Mouse (Mus musculus): Measurements from ENCODE around the gene Galnt7. TPM values are rescaled to one million over a fixed set of nuclear protein-coding genes. Genes with fewer than 3 reads are reported as not detected.
A peak's percentile ranks its signal among the peaks of the same experiment; 100 is the strongest.
"Not testable (repeated sequence)": the region's sequence is repeated elsewhere in the genome, so short reads cannot be mapped to it uniquely, and the experiment has no call there.

Gene Galnt7
- total RNA-seq, 2 experiments from 2014 or later, result 9.5 to 17.9 TPM

DNA sequence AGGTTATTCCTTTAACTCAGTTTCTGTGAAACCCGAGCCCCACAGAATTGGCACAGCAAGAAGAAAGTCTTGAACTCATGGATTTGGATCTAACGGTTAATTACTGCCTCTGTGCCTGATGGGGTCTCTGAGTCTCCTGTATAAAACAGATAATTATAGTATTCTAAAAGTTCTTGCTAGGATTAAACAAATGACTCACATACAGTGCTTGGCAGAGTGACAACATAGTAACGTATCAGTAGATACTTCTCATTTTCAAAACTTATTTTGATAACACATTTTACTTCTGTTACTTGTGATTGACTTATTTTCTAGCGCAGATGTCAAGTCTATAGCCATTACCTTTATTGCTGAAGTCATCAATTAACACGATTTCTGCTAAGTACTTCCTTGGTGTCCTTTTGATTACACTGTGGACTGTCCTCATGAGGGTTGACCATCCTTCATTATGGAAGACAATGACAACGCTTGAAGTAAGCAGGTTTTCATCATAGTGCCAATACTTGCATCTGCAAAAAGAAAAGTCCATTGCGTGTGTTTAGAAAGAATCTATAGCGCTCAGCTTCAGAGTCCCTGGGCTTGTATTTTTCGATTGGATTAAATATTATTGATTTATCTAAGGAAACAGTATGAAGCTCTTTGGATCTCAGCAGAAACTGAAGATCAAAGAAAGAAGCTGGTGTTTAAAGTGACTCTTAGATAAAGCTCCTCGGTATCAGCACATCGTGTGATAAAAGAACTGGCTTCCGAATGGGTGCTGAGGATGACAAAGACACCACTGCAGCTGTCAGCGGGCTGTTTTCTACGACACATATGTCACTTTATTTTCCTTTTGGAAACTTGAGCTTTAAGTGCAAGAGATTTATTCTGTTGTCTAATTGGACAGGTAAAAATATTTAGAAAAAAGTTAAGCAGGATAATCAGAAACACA is 100.5 kb downstream of the Galnt7 start:
- ATAC-seq (replicated peaks; ENCODE audit: low FRiP score, low TSS enrichment, poor library complexity, severe bottlenecking), result no peak

DNA sequence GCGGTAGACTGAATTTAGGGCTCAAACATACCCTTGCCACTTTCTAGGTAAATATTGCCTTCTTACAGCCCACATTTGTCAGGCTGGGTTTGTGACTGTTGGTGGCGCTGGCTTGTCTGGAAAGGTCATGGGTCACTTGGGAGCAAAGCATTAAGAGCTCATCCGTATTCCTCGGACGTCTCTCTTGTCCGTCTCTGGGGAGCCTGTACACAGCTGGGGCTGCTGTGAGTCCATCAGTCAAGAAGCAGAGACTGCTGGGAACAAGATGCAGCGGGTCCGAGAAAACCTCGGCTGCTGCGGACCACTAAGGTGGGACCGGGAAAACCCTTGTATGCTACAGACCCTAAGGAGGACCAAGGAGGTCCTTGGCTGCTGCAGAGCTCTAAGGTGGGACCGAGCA is 105.3 kb downstream of the Galnt7 start:
- ATAC-seq (replicated peaks; ENCODE audit: low FRiP score, low TSS enrichment, poor library complexity, severe bottlenecking), result no peak

DNA sequence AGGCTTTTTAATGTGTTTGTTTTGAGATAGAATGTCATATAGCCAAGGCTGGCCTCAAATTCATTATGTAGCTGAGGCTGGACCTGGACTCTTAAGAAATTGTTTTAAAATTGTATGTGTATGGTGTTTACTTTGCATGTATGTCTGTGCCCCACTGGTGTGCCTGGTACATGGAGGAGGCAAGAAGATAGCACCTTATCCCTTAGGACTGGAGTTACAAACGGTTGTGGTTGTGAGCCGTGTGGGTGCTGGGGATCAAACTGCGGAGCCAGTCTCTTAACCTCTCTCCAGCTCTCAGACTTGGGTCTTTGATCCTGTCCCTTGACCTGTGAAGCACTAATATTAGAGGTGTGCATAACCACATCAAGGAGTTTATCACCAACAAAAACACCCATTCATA is 106.0 kb downstream of the Galnt7 start:
- no peak for ATAC-seq (replicated peaks; ENCODE audit: low FRiP score, low TSS enrichment, poor library complexity, severe bottlenecking)

DNA sequence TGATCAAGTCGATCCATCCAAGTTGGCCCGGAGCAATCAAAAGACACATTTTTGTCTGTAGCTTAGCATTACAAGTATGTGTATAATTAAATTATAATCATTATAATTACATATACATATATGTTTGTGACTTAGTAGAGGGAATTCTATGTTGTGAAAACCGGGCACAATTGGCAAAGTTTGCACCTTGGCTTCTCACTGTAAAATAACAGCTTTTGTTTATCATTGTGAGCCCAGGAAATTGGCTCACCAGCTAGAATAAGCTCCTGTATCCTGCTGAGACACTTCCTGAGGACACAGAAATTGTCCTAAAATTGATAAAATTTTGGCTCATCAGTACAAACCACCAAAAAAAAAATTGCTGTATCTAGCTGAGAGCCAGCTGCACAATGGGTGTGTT is 106.4 kb downstream of the Galnt7 start:
- ATAC-seq (replicated peaks; ENCODE audit: low FRiP score, low TSS enrichment, poor library complexity, severe bottlenecking), result no peak

DNA sequence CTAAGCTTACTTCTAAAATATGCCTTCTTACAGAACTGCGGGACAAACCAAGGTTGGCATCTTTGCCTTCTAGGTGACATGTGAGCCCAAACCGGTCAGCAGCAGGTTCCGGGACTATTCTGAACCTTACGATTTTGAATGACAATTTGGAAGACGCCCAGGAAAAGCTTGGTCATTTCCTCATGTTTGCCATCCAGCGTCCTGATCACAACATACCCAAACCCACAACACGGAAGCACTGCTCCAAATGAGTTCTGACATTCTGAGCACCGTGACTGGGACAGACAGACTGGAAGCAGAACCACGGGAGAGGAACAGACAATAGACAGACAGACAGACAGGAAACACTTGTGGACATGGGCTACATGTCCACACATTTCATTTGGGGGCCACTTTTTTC is 111.4 kb downstream of the Galnt7 start:
- no peak for ATAC-seq (replicated peaks; ENCODE audit: low FRiP score, low TSS enrichment, poor library complexity, severe bottlenecking)

DNA sequence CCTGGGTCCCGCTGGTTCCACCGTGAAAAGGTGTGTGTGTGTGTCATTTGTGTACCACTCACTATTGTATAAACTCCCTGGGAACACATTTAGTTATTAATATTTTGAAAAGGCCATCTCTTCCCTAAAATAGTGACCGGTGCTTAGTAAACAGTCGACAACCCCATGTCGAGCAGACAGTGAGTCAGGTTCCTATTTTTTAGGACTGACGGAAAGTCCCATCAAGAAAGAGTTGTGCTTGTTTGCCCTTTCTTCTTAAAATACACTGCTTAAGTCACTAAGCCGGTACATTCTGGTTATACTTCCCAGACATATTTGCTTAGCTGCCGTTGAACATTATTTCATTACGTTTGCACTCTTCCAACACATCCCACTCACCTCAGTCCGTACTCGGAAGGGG is 111.9 kb downstream of the Galnt7 start:
- ATAC-seq (replicated peaks; ENCODE audit: low FRiP score, low TSS enrichment, poor library complexity, severe bottlenecking), result no peak

DNA sequence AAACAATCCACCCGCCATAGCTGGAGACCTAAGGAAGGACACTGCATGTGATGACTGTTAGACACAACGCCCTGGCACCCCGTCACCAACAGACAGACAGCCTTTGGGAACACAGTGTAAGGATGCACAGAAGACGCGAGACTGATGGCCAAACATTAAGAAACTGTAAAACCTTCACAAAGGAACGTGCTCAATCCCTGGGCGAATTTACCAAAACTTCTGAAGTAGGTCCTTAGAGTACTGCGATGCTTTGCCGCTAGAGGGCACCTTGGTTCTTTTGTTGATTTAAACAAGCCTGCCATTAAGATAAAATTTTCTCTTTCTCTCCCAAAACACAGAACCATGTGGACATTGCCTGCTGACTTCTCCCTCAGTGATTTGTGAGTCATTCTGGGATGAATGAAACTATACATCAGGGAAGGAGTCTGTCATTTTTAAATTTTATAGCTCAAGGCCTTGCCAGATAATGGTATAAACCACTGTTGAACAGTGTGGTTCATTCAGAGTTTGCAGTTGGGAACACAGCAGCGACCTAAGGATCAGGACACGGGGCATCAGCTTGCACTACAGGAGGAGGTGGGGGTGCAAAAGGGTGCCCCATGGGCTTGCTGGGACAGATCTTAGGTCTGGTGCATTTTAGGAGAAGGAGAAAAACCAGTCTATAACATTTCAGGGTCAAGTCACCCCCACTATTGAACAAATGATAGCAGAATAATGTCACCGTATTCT is 112.6 kb downstream of the Galnt7 start:
- ATAC-seq (replicated peaks; ENCODE audit: low FRiP score, low TSS enrichment, poor library complexity, severe bottlenecking), result peak; percentile 71

DNA sequence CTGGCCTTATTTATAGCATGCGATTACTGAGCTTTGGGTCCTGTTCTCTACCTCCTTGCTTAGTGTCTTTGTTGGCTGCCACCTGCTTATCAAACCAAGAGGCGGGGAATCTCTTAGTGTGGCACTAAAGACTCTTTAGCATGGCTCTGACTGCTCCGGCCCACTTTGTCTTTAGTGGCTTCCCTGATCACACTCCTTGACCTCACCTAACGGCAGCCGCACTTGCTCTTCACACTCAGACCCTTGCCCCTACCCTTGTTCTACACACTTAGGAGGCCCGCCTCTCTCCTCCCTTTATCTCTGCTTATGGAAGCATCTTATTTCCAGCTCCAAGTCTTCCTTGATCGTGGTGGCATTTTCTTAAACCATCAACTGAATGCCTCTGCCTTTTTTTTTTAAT is 114.2 kb downstream of the Galnt7 start:
- ATAC-seq (replicated peaks; ENCODE audit: low FRiP score, low TSS enrichment, poor library complexity, severe bottlenecking), result no peak

DNA sequence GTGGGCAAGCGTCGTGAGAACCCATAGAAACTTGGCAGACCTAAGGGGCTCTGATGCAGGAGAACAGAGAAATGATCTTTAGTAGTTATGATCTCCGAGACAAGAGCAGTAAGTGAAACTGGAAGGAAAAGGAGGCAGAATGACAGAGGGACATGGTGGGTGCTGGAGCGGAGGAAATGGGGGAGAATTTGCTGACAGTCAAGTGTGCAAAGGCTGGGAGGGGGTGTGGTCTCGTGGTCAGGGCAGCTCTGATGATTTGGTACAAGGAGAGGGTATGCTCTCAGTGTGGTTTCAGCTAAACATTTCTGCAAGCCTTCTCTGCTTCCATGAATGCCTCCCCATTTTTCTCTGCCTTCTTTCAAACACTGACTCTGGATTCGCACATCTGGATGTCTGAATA is 116.7 kb downstream of the Galnt7 start:
- ATAC-seq (replicated peaks; ENCODE audit: low FRiP score, low TSS enrichment, poor library complexity, severe bottlenecking), result no peak

DNA sequence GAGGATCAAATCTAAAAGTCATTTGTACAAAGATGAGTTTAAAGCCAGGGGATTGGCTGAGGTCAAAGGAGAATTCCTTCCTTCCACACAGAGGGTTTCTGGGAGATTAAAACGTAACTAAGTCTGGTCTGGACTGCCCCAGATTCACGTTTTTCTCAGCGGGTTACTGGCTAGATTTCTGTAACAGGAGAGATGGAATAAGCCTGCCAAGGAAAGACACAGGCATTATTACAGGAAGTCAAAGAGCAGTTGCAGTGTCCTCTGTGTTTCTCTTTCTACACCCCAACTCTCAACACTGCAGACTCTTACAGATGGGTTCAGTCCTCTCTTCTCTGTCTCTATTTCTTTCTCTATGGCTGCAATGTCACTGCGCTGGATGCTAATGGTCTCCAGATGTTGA is 118.3 kb downstream of the Galnt7 start:
- no peak for ATAC-seq (replicated peaks; ENCODE audit: low FRiP score, low TSS enrichment, poor library complexity, severe bottlenecking)

DNA sequence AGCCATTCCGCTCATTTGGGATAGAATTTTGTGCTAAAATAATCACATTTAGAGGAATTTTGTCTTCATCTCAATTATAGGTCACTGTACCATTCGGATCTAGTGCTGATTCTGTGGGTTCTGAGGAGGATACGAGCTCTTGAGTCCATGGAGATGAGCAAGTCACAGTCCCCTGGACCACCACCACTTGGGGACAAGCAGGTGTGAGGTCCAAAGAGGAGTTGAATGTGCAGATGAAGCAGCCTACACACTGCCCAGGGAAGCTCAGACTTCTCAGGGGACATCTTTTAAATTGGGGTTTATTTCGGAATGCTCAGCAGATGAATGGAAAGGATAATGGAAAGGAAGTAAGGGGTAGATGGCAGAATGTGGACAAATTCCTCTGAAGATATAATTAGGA is 119.7 kb downstream of the Galnt7 start:
- no peak for ATAC-seq (replicated peaks; ENCODE audit: low FRiP score, low TSS enrichment, poor library complexity, severe bottlenecking)

DNA sequence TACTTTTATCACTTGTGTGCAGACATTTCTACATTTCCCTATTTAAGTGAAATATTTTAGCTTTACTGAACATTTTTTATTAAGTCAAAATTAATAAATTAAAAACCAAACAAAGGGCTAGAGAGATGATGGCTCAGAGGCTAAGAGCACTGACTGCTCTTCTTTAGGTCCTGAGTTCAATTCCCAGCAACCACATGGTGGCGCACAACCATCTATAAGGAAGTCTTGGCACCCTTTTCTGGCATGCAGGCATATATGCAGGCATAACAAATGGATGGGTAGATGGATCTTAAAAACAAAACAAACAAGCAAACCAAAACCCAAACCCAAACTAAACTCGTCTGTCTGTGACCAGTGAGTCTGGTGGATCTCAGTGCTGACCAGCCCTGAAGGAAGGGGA is 120.6 kb downstream of the Galnt7 start:
- no peak for ATAC-seq (replicated peaks; ENCODE audit: low FRiP score, low TSS enrichment, poor library complexity, severe bottlenecking)

DNA sequence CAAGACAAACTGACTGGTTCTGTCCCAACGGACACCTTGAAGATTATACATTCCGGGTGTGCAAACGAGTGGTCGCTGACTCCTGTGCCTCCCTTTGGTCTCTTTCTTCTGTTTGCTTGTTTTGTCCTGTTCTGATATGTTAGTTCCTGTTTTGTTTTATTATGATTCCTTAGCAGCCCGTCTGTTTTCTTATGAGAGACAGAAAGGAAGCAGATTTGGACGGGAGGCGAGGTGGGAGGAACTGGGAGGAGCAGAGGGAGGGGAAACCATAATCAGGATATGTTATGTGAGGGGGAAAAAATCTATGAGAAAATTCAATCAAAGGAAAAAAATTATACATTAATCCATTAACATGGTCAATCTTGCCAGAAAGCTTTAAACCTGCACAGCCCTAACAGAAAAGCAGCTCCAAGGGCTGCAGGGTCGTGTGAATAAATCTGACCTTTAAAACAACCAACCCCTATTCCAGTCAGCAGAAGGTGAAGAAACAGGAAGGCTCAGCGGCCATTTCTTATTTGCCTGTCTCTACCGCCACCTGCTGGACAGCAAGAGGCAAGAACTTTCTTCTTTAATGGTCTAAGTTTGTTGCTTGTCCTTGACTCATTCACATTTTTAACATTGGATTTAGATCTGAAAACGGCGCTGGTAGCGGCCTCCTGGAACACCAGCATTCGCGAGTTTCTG is 122.0 kb downstream of the Galnt7 start:
- peak; percentile 82 for ATAC-seq (replicated peaks; ENCODE audit: low FRiP score, low TSS enrichment, poor library complexity, severe bottlenecking)

DNA sequence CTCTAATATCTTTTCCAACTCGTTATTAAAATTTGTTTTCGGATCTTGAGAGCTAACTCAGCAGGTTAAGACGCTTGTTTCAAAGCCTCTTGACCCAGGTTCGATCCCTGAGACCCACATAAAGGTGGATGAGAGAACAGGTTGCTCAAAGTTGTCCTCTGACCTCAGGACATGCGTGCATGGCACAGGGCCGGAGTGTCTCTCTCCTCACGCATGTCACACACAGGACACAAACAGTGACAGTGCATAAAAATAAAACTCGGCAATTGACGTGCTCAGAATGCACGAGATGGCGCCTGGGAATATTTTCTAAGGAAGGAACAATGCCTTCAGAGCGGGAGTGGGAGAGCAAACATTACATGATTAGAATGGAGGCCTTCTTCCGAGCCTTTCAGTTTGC is 122.6 kb downstream of the Galnt7 start:
- no peak for ATAC-seq (replicated peaks; ENCODE audit: low FRiP score, low TSS enrichment, poor library complexity, severe bottlenecking)

DNA sequence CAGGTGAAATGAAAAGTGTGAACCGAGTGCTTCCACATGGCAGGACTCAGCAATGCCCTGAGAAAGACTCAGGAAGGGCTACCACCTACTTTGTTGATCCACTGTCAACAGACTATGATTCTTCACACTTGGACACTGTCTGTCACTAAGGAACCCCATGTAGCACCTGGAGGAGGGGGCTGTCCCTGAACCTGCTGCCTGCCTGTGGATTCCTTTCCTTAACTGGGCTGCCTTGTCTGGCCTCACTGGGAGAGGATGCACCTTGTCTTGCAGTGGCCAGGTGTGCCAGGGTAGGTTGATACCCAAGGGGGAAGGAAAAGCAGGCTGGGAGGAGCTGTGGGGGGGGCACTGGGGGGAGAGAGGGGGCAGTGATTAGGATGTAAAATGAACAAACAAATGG is 124.8 kb downstream of the Galnt7 start:
- no peak for ATAC-seq (replicated peaks; ENCODE audit: low FRiP score, low TSS enrichment, poor library complexity, severe bottlenecking)

DNA sequence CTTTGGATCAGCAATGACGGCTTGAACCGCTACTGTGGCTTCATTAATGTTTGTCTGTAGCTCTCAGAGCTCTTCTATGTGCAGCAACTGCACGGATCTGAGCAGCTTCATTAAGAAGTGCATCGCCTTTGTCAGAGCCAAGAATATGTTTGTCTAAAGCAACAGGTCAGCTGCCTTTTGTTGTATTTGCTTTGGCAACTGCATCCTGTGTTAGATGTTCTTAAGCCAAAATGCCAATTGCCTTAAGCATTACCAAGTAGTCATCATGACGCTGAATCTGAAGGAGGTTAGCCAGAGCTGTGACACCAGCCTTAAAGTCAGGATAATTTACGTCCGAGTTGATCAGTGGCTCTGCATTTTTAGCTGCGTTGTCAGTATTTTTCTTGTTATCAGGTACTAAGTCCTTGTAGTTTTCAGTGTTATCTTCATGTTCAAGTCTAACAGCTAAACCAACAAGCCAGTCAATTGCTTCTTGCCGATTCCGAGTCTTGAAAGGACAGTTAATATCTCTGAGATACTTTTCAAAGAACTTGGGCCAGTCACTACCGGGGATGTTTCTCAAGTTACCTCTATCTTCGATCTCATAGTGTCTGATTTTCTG is 132.5 kb downstream of the Galnt7 start:
- ATAC-seq (replicated peaks; ENCODE audit: low FRiP score, low TSS enrichment, poor library complexity, severe bottlenecking), result peak; percentile 77

DNA sequence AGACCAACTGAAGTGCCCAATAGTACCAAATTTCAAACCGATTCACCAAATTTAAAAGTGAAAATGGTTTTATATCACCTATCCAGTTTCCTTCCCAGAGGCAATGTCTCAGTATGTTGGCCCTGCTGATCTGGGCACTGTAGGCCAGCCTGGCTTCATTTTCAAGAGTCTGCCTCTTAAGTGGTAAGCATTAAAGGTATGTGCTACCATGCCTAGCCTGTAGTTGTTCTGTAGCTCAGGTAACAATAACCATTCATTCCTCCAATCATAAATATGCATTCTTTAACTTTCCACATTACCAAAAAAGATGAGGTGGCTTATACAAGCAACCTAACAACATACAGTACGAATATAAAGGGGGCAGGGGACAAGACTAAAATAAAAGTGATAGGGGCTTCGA is 135.1 kb downstream of the Galnt7 start:
- peak; percentile 25; the same call in 1 of the 2 replicates for ATAC-seq (replicated peaks; ENCODE audit: low FRiP score, low TSS enrichment, poor library complexity, severe bottlenecking)

DNA sequence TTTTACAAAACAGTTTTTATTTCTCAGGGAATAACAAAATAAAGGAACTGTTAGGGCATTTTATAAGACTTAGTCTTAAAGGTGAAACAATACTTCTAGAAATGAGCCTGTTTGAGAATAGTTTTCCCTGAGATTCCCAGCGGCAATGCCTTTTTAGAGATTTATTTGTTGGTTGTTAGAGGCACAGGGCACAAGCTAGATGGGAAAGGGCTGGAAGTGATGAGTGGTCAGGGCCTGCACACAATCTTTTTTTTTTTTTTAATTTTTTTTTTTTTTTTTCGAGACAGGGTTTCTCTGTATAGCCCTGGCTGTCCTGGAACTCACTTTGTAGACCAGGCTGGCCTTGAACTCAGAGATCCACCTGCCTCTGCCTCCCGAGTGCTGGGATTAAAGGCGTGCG is 136.1 kb downstream of the Galnt7 start:
- not testable (repeated sequence) for ATAC-seq (replicated peaks; ENCODE audit: low FRiP score, low TSS enrichment, poor library complexity, severe bottlenecking)

DNA sequence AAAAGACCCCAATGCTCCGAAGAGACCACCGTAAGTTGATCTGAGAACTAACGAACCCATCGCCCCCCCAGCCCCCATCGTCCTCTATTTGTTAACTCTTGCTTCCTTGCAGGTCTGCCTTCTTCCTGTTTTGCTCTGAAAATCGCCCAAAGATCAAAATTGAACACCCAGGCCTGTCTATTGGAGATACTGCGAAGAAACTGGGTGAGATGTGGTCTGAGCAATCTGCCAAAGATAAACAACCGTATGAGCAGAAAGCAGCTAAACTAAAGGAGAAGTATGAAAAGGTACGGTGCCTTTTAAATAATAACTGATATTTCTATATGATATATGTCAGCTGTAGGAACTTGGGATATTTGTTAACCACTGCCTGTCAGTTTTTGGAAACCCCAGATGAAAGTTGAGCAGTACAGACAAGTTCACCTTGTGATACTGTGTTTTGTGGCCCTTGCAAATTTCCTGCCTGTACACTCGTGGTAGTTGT is 139.6 kb downstream of the Galnt7 start:
- ATAC-seq (replicated peaks; ENCODE audit: low FRiP score, low TSS enrichment, poor library complexity, severe bottlenecking), result not testable (repeated sequence)

All from megakaryocyte-erythroid progenitor cell, adult 5-6 weeks (primary cell).